Mouse (Mus musculus): ENCODE data around the gene Atl2.
A peak's percentile ranks its signal among the peaks of the same experiment; 100 is the strongest.

The Atl2 gene

DNA sequence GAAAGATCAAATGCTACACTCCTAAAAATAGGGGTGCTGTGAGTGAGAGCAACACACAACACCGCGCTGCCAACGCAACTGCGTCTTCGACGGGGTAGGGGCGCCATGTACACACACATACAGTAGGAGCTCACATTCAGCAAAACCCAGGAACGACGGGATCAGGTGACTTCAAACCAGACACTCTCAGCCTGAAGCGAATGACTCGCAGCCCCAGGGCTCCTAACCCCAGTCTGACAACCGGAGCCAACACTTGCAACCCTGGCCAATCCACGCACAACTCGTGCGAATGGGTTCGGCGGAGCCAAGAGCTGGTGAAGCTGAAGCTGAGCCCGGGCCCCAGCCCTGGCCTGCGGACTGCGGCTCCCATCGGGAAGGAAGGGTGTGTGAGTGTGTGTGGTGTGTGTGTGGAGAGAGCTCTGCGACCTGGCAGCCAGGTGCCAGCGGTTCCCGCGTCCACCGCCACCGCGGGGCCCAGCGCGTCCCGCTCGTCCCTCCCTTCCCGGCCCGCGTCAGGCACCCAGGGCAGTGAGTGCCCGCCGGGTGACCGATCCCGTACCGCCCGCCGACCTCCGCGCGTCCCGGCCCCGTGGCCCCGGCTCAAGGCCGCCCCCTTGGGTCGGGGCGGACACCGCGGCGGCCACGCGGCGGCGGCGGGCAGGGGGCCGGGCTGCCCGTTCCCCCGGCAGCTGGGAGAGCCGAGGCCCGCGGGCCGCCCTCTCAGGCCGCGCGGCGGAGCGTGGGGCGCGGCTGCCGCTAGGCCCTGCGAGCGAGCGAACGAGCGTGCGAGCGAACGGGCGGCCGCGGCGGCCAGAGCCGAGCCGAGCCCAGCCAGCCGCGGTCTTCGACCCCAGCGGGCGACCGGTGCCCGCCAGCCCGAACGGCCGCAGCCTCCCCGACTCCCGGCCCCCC lies 696 bp downstream of the Atl2 start:
- DNase-seq, result peak; percentile 72 to 80

DNA sequence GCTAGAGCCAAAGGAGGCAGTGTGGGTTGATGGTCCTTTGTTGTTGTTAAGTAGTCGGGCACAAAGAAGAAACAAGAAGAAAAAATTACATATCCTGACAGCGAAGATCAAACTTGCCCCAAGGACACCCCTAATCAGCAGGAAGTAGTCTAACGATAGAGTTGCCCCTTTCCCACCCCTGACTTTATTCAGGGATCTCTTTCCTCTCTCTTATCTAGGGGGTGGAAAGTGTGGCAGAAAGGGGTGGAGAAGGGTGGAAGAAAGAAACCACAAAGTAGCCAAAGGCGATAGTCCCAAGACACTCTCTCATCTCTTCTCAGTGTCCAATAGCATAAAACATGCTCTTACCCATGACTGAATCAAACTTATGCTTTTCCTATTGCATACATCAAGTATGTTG lies 1.9 kb downstream of the Atl2 start:
- DNase-seq, result no peak

DNA sequence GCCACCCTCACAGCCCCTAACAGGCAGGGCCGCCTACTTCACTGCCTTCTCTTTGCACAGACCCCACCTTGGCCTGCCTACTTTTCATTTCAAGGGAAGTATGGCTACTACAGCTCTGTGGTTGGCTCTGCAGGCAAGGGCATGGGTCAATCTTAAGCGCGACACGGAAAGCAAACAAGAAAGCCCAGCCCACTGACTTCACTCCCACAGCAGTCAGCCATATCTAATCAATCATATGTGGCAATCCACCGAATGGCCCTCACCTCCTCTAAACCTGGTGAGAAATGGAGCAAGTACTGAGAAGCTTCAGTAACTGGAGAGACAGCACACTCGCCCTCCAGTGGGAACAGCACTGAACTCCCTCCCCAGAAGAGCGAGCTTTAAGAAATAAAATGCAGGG lies 4.0 kb downstream of the Atl2 start:
- no peak for DNase-seq

DNA sequence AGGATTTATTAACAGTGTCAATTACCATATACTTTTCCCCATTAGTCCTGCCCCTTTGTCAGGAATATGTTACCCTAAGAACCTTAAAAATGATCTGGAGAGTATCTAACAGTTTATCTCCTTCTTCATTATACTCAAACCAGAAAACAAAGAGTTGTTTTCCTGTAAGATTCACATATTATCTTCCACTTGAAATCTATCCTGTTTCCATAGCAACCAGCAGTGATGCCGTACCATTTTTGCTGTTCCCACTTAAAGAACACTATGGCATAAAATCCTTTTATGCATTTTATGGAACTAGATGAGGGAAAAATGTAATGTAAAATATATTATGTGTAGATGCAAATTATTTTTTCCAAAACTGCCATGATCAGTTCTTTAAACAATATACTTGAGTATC lies 8.0 kb downstream of the Atl2 start:
- DNase-seq, result no peak

DNA sequence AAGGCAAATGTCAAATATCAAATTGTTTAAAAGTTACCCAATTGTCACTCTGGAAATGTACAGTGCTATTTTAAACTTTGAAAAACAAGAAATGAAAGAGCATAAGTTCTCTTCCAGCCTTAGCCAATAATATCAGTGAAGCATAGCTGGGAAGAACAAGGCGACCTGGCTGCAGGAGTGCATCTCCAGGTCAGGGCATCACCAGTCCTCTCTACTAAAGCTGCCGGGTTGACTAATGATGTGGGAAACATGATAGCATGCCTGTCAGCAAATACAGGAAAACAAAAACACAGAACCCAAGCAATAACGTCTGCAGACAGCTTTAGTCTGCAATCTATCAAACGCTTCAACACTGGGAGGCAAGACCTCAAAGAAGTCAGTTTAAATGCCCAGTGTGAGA lies 12.7 kb downstream of the Atl2 start:
- DNase-seq, result no peak

DNA sequence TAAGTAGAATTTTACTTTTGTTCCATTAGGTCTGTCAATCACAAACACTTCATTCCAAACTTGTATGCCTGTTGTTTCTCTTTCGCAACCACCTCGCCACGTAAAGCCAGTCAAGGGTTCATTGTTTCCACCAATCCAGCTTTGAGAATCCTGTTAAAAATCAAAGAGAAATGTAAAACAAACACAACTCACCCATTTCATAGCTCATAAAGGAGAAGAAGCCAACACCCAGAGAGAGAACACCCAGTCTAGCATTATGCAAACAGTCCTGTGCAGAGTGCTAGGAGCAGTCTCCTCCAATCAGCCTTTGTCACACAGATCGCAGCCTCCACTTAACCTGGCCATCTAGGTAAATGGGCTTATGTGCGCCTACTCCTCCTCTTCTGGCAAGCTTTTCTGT lies 30.9 kb downstream of the Atl2 start:
- DNase-seq, result no peak

DNA sequence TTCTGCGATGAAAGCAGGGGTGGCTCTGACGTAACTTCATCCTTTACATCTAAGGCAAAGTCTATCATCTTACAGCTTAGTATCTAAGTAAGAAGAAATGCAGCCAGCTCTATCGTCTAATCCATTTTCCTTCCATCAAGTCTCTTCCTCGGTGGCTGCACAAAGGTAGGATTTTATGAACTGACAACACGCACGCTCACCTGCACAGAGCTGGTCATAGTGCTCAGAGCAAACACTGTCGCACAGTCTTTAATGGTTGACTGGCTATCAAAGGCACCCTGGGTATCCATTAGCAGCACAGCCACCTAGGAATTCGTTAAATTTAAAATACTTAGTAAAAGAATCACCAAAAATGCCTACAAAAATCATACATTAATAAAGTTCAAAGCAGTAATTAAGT lies 31.4 kb downstream of the Atl2 start:
- no peak for DNase-seq

DNA sequence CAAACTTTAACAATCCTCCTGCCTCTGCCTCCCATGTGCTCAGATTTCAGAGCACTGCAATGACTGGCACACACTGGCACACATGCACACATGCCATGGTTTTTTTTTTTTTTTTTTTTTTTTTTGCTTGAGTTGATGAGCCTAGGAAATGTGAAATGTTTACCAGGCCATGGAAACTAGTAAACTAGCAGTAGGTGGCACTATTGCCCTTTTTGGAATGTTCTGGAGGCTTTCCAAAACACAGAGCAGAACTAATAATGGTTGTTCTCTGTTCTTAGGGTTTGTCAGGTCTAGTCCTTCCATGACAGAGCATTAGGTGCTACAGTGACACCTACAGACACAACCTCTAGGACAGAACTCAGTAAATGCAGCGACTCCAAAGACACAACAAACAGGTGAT lies 33.9 kb downstream of the Atl2 start:
- DNase-seq, result peak in 1 of 2 experiments; percentile 53

DNA sequence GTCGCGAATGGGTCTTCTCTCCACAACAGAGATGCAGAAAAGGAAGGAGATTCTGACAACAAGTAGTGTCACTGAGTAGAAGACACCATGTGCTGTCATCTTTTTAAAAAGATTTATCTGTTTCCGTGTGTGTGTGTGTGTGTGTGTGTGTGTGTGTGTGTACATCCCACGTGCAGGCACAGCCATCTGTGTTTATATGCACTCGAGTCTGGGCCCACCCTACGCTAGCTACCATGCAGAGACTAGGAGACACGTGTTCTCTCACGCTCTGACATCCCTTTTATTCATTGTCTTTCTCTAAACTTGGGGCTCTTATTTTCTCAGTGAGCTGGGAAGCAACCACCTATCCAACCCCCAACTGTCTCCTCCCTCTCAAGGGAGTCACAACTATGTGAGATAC lies 40.4 kb downstream of the Atl2 start:
- no peak for DNase-seq

DNA sequence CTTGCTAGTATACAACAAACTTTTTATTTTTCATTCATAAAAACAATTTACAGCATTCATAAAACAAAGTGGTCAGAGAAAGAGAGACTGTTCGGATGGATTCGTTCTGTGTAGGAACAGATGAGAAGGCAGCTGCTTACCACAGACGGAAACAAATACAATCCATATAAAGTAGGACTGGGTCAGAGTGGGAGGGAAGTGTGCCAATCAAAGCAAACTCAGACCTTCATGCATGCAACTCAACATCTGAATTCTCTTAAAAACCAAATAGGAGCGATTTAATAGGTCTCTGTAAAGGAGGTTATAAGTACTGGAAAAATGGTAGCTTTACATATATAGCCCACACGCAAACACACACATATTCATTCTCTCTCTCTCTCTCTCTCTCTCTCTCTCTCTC lies 47.5 kb downstream of the Atl2 start:
- DNase-seq, result no peak

DNA sequence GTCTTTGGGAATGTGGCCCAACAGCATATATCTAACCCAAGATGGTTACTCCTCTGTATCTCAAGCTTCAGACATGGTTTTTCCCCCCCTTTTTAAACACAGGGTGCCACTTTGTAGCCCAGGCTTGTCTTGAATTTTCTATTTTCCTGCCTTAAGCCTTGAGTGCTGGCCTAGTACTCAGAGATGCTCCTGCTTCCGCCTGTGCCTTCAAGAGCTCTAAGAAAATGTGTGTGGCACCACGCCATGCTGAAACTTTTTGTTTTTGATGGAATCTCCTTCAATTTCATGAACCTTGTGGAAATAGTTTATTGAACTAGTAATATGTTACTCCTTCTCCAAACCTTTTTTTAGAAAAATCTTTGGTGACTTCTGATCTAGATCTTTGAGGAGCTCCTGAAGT lies 49.7 kb downstream of the Atl2 start:
- no peak for DNase-seq

DNA sequence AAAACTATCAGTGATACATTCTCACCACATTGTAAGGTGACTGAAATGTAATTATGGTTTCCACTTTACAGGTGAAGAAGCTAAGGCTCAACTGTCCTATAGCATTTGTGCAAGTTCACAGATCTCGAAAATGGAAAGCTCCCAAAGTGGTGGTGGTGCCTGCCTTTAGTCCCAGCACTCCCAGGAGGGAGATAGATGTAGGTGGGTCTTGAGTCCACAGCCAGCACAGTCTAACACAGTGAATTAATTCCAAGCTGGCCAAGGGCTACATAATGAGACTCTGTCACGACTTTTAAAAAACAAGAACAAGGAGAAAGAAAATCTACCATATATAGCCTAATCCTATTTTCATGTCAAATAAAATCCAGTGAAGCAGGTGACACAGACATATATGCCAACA lies 50.2 kb downstream of the Atl2 start:
- no peak for DNase-seq

DNA sequence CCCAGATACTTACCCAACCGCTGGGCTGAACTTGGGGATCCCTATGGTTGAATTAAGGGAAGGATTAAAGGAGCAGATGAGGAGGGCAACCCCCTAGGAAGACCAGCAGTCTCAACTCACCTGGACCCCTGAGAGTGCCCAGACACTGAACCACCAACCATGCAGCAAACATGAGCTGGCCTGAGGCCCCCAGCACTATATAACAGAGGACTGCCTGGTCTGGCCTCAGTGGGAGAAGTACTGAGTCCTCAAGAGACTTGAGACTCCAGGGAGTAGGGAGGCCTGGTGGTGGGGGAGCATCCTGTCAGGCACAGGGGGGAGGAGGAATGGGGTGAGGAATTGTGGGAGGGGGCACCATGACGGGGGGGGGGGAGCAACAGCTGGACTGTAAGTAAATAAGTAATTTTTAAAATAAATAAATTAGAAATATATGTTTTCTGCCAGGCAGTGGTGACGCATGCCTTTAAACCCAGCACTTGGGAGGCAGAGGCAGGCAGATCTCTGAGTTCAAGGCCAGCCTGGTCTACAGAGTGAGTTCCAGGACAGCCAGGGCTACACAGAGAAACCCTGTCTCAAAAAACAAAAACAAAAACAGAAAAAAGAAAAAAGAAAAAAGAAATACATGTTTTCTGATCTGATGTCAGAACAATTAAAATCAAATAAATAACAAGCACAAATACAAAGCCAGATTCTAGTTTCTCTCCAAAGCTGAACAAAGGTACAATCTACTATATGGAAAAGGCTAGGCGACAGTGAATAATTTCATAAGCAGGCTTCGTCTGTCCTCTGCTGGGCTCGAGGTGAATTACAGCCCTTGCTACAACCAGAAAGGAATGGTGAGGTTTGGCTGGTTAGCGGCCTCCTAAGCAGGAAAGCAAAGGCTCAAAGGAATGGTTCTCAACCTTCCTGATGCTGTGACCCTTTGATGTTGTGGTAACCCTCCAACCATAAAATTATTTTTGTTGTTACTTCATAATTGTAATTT lies 55.4 kb downstream of the Atl2 start:
- DNase-seq, result peak; percentile 64 to 82

DNA sequence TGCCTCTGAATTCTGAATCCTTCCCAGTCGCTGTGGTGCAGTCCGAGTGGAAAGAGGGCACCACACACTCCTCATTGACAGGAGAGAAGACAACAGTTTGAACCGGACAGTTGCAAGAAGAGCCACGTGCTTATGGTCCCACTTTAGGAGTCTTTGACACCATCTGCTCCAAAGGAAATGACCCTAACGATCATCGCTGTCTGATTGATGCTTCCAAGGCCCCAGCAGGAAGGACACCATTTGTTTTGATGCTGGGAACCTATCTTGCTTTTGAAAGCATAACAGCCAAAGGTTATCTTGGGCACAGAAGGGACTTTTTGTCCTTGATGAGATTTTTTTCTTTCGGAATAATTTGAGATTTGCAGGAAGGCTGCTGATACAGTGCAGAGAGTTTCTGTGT lies 58.9 kb downstream of the Atl2 start:
- DNase-seq, result no peak

DNA sequence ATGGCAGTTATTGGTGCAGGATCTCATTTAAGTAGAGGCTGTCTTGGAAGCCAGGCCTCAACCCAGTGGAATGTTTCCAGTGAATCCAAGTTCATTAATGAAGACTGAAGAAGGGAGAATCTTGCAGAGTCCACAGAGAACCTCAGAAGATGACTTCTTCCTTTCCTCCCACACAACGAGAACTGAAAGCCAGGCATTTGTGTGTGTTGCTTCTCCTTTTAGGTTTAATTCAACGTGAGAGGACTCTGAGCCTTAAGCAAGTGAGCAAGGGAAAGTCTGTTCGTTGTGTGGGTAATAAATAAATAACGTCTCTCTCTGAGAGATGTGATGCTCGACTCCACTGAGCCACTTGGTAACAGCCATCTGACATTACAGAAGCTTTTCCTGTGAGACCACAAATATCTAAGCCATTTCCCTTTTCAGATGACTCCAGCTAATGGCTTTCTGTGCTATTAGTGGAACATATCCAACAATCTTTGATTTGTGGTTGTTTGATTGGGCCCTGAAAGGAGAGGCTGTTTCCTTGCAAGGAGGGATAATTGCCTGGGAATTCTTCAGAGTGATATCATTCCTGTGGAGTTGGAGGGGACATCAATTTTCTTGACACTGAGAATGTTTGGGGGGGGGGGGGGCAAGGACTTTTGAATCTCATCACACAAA lies 60.1 kb downstream of the Atl2 start:
- DNase-seq, result no peak

DNA sequence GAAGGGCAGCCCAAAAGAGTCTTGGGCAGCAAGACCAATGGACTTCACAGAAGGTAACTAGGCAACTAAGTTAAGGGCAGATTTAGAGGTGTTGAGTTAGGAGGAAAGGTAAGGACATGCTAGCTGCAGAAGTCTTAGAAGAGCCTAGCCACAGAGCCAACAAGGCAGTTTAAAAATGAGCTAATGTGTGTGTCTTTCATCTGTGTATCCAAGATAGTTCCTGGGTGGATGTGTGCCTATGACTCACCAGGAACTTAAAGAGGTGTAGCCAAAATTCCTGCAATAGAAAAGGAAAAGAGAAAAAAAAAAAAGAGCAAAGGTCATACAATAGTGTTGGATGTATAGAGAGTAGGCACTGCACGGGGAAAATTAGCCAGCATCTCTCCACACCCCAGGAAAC lies 63.6 kb downstream of the Atl2 start:
- DNase-seq, result no peak

DNA sequence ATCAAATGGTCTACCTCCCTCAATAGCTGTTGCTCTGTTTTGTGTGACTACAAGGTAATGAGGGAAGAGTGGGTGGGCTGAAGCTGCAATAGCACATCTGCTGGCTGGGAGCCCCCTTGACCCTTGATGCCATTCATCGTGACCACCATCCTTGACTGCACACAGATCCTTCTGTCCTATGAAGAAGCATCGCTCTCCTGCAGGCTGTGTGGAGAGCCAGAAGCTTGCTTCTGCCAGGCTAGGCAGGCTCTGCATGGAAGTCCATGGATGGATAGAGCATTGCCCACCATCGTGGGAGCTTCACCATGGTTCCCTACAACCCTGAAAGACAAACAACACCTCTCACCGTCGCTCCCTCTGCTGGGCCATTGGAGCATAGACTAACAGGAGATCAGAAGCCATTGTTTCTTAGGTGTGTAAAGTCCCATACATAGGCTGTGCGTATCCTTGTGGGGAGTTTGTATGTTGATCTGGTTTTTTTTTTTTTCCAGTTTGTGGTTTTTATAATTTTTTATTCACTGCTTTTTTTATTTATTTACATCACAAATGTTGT lies 69.4 kb downstream of the Atl2 start:
- no peak for DNase-seq

DNA sequence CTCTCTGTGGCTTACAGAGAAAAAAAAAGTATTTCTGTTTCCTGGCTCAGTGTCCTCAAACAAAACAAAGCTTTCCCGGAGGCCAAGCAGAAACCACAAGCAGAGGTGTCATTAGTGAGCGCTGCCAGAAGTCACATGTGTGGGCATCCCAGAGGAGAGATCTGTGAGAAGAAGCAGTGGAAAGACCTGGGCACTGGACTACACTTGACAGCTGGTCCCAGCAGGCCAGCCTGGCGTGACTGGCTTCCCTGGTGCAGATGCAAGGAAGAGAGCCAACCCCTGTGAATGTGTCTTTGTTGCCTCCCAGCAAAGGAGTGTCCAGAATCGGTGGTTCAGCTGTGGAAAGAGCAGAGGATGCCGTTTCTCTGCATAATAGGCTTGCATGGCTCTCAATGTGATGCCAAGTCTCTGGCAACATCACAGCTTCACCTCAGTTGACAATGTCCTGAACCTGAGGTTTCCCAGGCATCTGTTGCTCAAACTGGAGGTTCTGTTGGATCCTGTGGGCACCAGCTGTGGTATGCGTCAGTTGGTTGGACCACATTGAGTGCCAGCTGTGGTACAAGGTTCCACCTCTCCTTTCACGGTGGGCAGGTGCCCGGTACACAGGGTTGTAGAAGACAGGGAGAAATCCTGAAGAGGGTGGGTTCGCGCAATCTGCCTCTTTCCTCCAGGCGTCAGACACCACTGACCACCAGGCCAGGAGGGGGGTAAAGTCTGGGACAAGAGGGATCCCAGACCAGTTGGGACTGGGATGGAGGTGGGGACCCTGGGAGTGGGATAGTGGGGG lies 70.5 kb downstream of the Atl2 start:
- DNase-seq, result no peak

DNA sequence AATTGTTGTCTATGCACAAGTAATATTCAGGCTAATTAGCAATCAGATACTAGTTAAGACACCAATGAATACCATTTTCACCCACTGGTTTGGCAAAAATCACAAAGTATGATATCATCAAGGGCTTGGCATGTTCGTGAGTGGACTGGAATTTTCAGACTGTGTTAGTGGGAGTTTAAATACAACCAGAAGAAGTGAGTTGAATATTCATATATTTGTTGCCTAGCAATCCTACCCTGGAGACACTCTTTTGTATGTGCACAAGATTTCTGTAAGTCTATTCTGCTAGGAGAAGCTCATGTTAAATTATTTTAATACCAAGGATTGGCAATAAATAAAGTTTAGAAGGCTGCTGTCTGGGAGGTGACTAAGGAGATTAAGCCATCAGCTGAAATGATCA lies 71.5 kb downstream of the Atl2 start:
- no peak for DNase-seq

DNA sequence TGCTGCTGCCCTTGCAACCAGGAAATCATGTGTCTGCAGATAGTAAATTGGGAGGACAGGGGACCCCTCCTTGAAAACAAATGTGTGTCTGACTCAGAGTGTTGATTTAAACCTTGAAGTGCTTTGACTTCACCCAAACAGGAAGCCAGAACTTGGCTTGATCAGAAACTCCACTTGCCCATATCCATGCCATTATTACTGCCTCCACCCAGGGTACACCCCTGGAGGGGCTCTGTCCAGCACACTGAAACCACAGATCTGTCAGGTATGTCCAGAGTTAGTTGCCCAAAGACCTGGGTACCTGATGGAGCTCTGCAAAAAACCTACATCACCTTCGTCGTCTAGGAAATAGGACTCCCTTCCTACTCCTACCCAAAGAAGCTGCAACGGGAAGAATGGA lies 77.0 kb downstream of the Atl2 start:
- no peak for DNase-seq

DNA sequence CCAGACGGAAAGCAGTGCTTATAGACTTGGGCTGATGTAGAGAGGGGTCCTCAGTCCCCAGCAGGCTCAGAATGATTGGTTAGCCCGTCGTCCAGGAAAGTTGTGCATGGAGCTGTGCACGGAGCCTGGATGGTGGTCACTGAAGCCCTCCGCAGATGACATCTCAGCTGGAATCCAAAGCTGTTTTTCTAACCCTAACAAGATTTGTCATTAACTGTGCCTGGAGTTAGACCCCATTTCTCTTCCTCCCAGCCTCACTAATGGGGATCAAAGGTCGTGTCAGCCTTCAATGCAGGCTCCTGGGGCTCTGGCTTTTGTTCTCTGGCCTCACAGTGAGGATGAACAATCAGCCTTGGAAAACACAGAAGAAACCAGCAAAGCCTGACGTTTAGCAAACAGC lies 77.9 kb downstream of the Atl2 start:
- DNase-seq, result no peak

DNA sequence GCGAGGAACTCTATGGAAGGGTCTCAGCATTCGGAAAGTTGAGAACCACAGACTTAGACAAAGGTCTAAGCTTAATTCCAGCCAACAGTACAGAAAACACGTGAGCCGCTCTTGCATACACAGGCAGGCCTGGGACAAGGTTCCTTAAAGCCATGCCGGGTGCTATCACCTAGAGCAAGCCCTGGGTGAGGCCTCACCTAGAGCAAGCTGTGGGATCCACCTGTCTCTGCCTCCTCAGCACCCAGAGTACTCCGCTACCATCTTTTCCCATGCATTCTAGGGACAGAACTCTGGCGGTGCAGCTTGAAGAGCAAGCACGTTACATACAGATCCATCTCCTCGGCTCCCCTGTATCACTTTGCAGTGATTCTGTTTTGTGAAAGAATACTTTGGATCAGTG lies 78.4 kb downstream of the Atl2 start:
- no peak for DNase-seq

Data from cerebellum, postnatal 25 days (tissue).